Mouse (Mus musculus) testis, postnatal 10 days (tissue): ENCODE measurements around the gene Dgkk.
"Not testable (repeated sequence)": the region's sequence is repeated elsewhere in the genome, so short reads cannot be mapped to it uniquely, and the experiment has no call there.

Source experiments
- DNase-seq: peaks from one replicate; pipeline ENCODE4 v3.0.0; 2021; ENCODE audit warnings: low spot score

Gene Dgkk

GRCm38 (mm10) chrX:6779006-6779405 lies at the start of gene Dgkk:
Dgkk (plus strand) TSS chrX:6779306.
- not testable (repeated sequence) for DNase-seq

GRCm38 (mm10) chrX:6733998-6734397 lies 45.1 kb upstream of the Dgkk start:
- DNase-seq: no peak

- DNase-seq: no peak
Measured at GRCm38 (mm10) chrX:6750714-6751113, 28.4 kb upstream of the Dgkk start.

GRCm38 (mm10) chrX:6751549-6752047 lies 27.5 kb upstream of the Dgkk start:
- DNase-seq: no peak

GRCm38 (mm10) chrX:6777489-6778249 lies 1.4 kb upstream of the Dgkk start:
- no peak for DNase-seq

- no peak for DNase-seq
Measured at GRCm38 (mm10) chrX:6778250-6778637, 862 bp upstream of the Dgkk start.

GRCm38 (mm10) chrX:6779969-6780539 lies 948 bp downstream of the Dgkk start:
- DNase-seq: no peak

GRCm38 (mm10) chrX:6832553-6832952 lies 53.4 kb downstream of the Dgkk start:
- DNase-seq: no peak

- no peak for DNase-seq
Measured at GRCm38 (mm10) chrX:6853466-6853865, 74.4 kb downstream of the Dgkk start.

- DNase-seq: no peak
Measured at GRCm38 (mm10) chrX:6854136-6854535, 75.0 kb downstream of the Dgkk start.

GRCm38 (mm10) chrX:6893933-6894332 lies 114.8 kb downstream of the Dgkk start:
- DNase-seq: no peak

- DNase-seq: no peak
Measured at GRCm38 (mm10) chrX:6911047-6911446, 131.9 kb downstream of the Dgkk start.

GRCm38 (mm10) chrX:6922165-6922564 lies 143.1 kb downstream of the Dgkk start:
- peak; percentile 39 for DNase-seq

- DNase-seq: no peak
Measured at GRCm38 (mm10) chrX:6926224-6926623, 147.1 kb downstream of the Dgkk start.

GRCm38 (mm10) chrX:6968598-6968997 lies 189.5 kb downstream of the Dgkk start:
- DNase-seq: no peak

GRCm38 (mm10) chrX:6971956-6972355 lies 192.8 kb downstream of the Dgkk start:
- DNase-seq: no peak

GRCm38 (mm10) chrX:6983916-6984315 lies 204.8 kb downstream of the Dgkk start:
- not testable (repeated sequence) for DNase-seq
